Mouse (Mus musculus) kidney, adult 11 months (tissue): ENCODE data around the gene Cyp46a1.
A peak's percentile ranks its signal among the peaks of the same experiment; 100 is the strongest.

Experiments used
- DNase-seq: peaks from one replicate; pipeline ENCODE4 v3.0.0; 2022

Cyp46a1 gene

GRCm38 (mm10) chr12:108312432-108312851, 21.7 kb upstream of the Cyp46a1 start:
- peak; percentile 51 for DNase-seq

- DNase-seq = no peak
Measured at GRCm38 (mm10) chr12:108313244-108313772, 20.9 kb upstream of the Cyp46a1 start.

GRCm38 (mm10) chr12:108315818-108316217, 18.4 kb upstream of the Cyp46a1 start:
- no peak for DNase-seq

GRCm38 (mm10) chr12:108316655-108317054, 17.5 kb upstream of the Cyp46a1 start:
- DNase-seq = no peak

GRCm38 (mm10) chr12:108317201-108317738, 16.9 kb upstream of the Cyp46a1 start:
- no peak for DNase-seq

- DNase-seq = no peak
Measured at GRCm38 (mm10) chr12:108317826-108318430, 16.3 kb upstream of the Cyp46a1 start.

- DNase-seq = no peak
Measured at GRCm38 (mm10) chr12:108318499-108318898, 15.7 kb upstream of the Cyp46a1 start.

- no peak for DNase-seq
Measured at GRCm38 (mm10) chr12:108320096-108320495, 14.1 kb upstream of the Cyp46a1 start.

- DNase-seq = no peak
Measured at GRCm38 (mm10) chr12:108326401-108326800, 7.8 kb upstream of the Cyp46a1 start.

- DNase-seq = no peak
Measured at GRCm38 (mm10) chr12:108327889-108328491, 6.2 kb upstream of the Cyp46a1 start.

GRCm38 (mm10) chr12:108333056-108333455, 1.1 kb upstream of the Cyp46a1 start:
- DNase-seq = peak; percentile 88

GRCm38 (mm10) chr12:108333481-108333882, 699 bp upstream of the Cyp46a1 start:
- DNase-seq = no peak

GRCm38 (mm10) chr12:108334529-108334928, 348 bp downstream of the Cyp46a1 start:
- peak; percentile 30 for DNase-seq

GRCm38 (mm10) chr12:108338572-108339190, 4.5 kb downstream of the Cyp46a1 start:
- no peak for DNase-seq

- no peak for DNase-seq
Measured at GRCm38 (mm10) chr12:108348151-108348550, 14.0 kb downstream of the Cyp46a1 start.

GRCm38 (mm10) chr12:108349026-108349425, 14.8 kb downstream of the Cyp46a1 start:
- no peak for DNase-seq

- DNase-seq = no peak
Measured at GRCm38 (mm10) chr12:108350931-108351330, 16.8 kb downstream of the Cyp46a1 start.

- no peak for DNase-seq
Measured at GRCm38 (mm10) chr12:108352371-108353136, 18.4 kb downstream of the Cyp46a1 start.

- no peak for DNase-seq
Measured at GRCm38 (mm10) chr12:108354284-108354683, 20.1 kb downstream of the Cyp46a1 start.

- DNase-seq = no peak
Measured at GRCm38 (mm10) chr12:108355271-108355670, 21.1 kb downstream of the Cyp46a1 start.

GRCm38 (mm10) chr12:108355986-108356385, 21.8 kb downstream of the Cyp46a1 start:
- no peak for DNase-seq

- DNase-seq = peak; percentile 83
Measured at GRCm38 (mm10) chr12:108363796-108364195, 29.6 kb downstream of the Cyp46a1 start.

GRCm38 (mm10) chr12:108365340-108365739, 31.2 kb downstream of the Cyp46a1 start:
- peak; percentile 51 for DNase-seq
